Mouse (Mus musculus): ENCODE measurements at regions not wholly inside any gene's neighbourhood (a gene's known extent, or its start where the extent isn't known, plus 50 kb on each side); places are given as distances from the start of the nearest gene placed in this dataset.
"Not testable (repeated sequence)": the region's sequence is repeated elsewhere in the genome, so short reads cannot be mapped to it uniquely, and the experiment has no call there.

DNA sequence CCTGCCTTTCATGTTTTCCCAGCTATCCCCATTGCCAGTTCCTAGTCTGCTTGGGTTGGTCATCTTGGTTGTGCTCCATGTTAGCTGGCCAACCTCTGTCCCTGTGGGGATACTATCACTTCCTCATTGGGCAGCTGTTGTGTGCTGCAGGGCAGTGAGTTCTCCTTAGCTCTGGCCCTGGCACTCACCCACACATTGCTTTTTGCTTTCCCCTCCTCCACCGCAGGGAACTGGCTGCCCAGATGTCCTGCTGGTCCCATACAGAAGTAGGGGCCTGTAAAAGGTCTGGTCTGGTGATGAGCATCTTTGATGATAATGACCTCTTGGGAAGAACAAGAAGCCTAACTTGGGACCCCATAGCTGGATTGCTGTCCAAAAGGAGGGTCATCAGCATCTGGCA, 308.2 kb upstream of the Gm21863 start:
- DNase-seq (ENCODE audit: low spot score in 2 of 2): peak in 1 of 2 experiments; percentile 0

DNA sequence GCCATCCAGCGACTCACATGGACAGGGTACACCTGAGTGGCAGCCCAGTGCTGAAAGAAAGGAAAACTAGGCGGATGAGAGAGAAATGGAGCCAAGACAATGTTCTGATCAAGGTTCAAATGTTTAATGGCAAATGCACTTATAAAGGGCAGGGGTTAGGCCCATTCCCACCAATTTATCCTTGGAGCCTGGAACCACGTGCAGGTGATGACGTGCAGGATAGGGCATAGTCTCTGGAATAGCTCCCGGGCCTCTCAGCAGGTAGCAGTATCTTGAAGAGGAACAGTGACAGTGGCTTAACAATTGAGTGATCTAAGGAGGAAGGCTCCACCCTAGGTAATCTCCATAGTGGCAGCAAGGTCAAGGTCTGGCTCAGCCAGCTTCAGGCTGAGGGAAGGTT, 285.8 kb upstream of the Gm21863 start:
- DNase-seq (ENCODE audit: low spot score in 2 of 2): not testable (repeated sequence)

- not testable (repeated sequence) for DNase-seq (ENCODE audit: low spot score in 2 of 2)
These were observed 283.7 kb upstream of the Gm21863 start for GRCm38 (mm10) chr12:19670636-19671035.

All from frontal cortex, postnatal 36 days (tissue).